Mouse (Mus musculus) forebrain, embryonic 12.5 days (tissue): ENCODE results near the gene Pnmal2. TPM values are rescaled to one million over a fixed set of nuclear protein-coding genes. Genes with fewer than 3 reads are reported as not detected.

Experiments
- ATAC-seq: fragments of 200-750 bp; cut with Nextera tagmentation; 2 replicates; pipeline ENCODE4 v1.8.0; 2017; ENCODE audit warnings: moderate TSS enrichment; ENCODE audit not compliant: low FRiP score
- H3K27ac ChIP-seq: fragments of 300-500 bp; sonication (generic); 2 replicates; pipeline ENCODE4 v1.5.1; 2016; ENCODE audit warnings: mild to moderate bottlenecking
- H3K27me3 ChIP-seq: fragments of 300-500 bp; sonication (generic); 2 replicates; pipeline ENCODE4 v1.6.1; 2016; ENCODE audit warnings: mild to moderate bottlenecking
- H3K36me3 ChIP-seq: fragments of 300-500 bp; sonication (generic); replicated peaks from 2 replicates; pipeline ENCODE4 v1.6.1; 2016; ENCODE audit warnings: mild to moderate bottlenecking
- H3K4me1 ChIP-seq: fragments of 300-500 bp; sonication (generic); 2 replicates; pipeline ENCODE4 v1.6.1; 2016
- H3K4me2 ChIP-seq: fragments of 300-500 bp; sonication (generic); 2 replicates; pipeline ENCODE4 v1.6.1; 2016; ENCODE audit warnings: mild to moderate bottlenecking, moderate library complexity
- H3K4me3 ChIP-seq: fragments of 300-500 bp; sonication (generic); replicated peaks from 2 replicates; pipeline ENCODE4 v1.5.1; 2016; ENCODE audit warnings: mild to moderate bottlenecking
- H3K9ac ChIP-seq: fragments of 300-500 bp; sonication (generic); 2 replicates; pipeline ENCODE4 v1.6.1; 2016; ENCODE audit warnings: mild to moderate bottlenecking
- H3K9me3 ChIP-seq: fragments of 300-500 bp; sonication (generic); 2 replicates; pipeline ENCODE4 v1.6.1; 2016
- WGBS: fragments of 180-500 bp; shearing (Covaris S2); methylation state at CpG from one replicate; pipeline ENCODE4 v1.1.7; 2016; 5-methylcytosine and 5-hydroxymethylcytosine counted together
- polyA plus RNA-seq: library from polyadenylated mRNA; unstranded; fragments of >200 nt; fragmentation: Nextera tagmentation; extraction: Ambion mirVana; gene quantifications from 2 replicates; pipeline ENCODE4 v1.2.1, GENCODE M21; 2016

Gene Pnmal2
- polyA plus RNA-seq, 1 experiment from 2014 or later = 52.6 TPM

DNA sequence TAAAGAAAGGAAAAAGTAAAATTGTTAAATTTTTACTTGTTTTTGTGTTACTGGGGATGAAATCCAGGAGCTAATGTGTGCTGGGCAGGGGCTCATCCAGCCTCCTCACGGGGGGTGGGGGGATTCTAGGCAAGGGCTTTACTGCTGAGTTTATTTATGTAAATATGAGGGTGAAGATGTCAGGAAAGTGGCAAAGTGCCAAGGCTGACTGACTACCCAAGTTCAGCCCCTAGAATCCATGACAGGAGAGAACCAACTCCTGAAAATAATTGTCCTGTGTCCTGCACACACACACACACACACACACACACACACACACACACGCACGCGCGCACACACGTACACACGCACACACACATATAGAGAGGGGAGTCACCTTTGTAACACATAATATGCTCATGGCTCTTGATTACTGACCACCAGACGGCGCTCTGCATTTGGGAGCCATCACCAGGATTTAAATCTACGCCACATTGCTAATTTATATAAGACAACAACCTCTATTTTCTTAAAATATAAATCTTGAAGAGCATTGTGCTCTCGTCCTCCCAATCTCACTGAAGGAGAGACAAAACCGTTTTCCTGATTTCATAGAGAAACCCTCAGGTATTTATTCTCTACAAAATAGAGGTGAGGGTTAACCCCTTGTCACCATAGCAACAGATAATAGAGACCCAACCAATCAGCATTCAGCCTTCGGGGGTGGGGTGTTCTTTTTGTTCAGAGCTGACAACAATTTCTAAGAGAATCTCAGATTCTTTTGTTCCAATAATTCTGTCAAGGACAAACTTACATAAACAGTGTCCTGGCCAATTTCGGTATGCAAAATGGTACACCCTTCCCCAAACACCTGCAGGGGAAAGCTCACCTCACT, 11.5 kb upstream of the Pnmal2 start:
- H3K9ac ChIP-seq = 0 out of 2 replicates have a peak overlapping the region, but pooled peaks have one; percentile 4
- H3K27ac ChIP-seq = peak overlapping the region; percentile 46
- ATAC-seq = peak; percentile 55
- no peak overlapping the region for H3K4me3 ChIP-seq
- no peaks in the 10 kb centered on the region for H3K27me3 ChIP-seq
- H3K4me2 ChIP-seq = no peak overlapping the region
- 43% methylated on average over 14 of the region's 14 CpGs for WGBS
- H3K9me3 ChIP-seq = no peaks in the 10 kb centered on the region
- H3K36me3 ChIP-seq = no peaks in the 10 kb centered on the region
- H3K4me1 ChIP-seq = peaks cover 22% of the 10 kb centered on the region

DNA sequence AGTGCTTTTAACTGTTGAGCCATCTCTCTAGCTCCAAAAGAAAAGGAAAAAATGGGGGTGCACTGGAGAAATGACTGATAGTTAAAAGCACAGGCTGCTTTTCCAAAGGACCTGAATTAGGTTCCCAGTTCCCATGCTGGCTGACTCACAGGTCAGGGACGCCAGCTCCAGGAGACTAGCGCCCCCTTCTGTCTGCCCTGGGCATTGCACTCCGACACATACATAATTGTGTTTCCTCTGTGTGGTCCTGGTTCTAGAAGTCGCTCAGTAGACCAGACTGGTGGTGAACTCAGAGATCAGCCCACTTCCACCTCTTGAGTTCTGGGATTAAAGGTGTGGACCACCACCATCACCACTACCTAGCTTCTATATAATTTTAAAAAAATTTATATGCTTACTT, 7.2 kb upstream of the Pnmal2 start:
- no peak for ATAC-seq
- Histone ChIP-seq H3K9me3 (no peaks in the 10 kb centered on the region), H3K9ac (no peak overlapping the region), H3K36me3 (no peaks in the 10 kb centered on the region), H3K27ac (no peak overlapping the region), H3K4me2 (no peak overlapping the region), H3K27me3 (no peaks in the 10 kb centered on the region), H3K4me1 (peaks cover 43% of the 10 kb centered on the region), H3K4me3 (no peak overlapping the region)
- 45% methylated on average over 4 of the region's 4 CpGs for WGBS

DNA sequence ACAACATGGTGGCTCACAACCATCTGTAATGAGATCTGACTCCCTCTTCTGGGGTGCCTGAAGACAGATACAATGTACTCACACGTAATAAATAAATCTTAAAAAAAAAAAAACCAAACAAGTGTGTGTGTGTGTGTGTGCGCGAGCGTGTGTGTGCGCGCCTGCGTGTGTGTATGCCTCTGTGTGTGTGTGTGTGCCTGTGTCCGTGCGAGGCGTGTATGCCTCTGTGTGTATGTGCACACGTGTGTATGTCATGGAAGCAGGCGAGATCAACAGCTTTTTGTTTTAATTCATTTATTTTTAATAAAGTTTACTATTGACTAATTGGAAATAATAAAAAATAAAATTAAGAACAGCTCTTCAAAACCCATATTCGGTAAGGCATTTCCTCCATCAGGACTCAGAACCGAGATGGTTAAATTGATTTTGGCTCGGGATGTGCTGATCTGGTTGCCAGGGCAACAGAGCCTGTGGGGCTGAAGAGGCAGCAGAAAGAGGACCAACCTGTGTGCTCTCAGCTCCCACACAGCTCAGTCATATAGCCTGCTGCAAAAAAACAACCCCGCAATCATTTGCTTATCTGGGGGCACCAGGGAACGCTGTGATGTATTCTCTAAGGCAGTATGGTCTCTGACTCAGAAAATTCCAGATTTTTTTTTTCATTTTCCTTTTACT, 6.2 kb upstream of the Pnmal2 start:
- H3K9me3 ChIP-seq = no peaks in the 10 kb centered on the region
- H3K9ac ChIP-seq = no peak overlapping the region
- ATAC-seq = peak; percentile 87
- no peaks in the 10 kb centered on the region for H3K27me3 ChIP-seq
- H3K36me3 ChIP-seq = no peaks in the 10 kb centered on the region
- H3K4me3 ChIP-seq = no peak overlapping the region
- H3K4me2 ChIP-seq = peak overlapping the region; percentile 27
- 65% methylated on average over 17 of the region's 17 CpGs for WGBS
- H3K4me1 ChIP-seq = peaks cover 37% of the 10 kb centered on the region
- peak overlapping the region; percentile 82 for H3K27ac ChIP-seq

DNA sequence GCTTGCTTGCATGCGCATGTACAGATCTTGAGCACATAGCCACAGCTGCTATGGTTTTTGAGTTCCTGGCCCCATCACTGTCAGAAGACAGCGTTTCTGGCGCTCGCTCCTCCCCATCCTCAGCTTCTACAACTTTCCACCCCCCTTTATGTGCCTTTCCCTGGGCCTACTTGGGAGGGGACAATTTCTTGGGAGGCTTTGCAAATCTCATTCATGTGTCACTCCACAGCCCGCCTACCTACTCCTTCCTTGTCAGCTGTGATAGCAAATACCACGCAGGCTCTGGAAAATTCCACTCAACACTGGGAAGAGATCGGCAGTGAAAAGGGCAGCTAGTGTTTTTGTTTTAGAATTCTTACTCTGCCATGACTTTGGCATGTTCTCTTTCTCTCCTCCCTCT, 4.2 kb upstream of the Pnmal2 start:
- Histone ChIP-seq H3K9me3 (no peaks in the 10 kb centered on the region), H3K36me3 (no peaks in the 10 kb centered on the region), H3K4me2 (no peak overlapping the region), H3K4me1 (peaks cover 44% of the 10 kb centered on the region), H3K4me3 (no peak overlapping the region), H3K27ac (peak overlapping the region; percentile 22), H3K9ac (no peak overlapping the region), H3K27me3 (peaks cover 4% of the 10 kb centered on the region)
- WGBS = 44% methylated on average over 7 of the region's 7 CpGs
- ATAC-seq = no peak

DNA sequence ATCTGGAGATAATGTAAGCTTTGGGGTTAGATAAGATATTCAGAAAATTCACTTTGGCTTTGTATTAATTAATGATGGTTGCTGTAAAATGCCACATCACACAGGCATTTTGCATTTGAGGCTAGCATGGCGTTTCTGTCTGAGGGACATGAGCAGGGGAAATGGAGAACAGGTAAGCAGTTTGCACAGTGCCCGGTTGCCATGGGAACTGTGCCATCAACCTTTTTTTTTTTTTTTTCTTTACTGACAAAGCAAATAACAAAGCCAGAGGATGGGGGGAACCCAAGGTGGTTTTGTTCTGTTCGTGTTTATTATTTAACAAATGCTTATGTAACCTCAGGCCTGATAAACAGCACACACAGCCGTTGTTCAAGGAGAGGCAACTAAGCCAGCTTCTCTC, 1.6 kb upstream of the Pnmal2 start:
- H3K9ac ChIP-seq = no peak overlapping the region
- ATAC-seq = no peak
- peak overlapping the region; percentile 51 for H3K27ac ChIP-seq
- no peaks in the 10 kb centered on the region for H3K36me3 ChIP-seq
- 59% methylated on average over 4 of the region's 4 CpGs for WGBS
- H3K4me1 ChIP-seq = peaks cover 68% of the 10 kb centered on the region
- H3K4me2 ChIP-seq = no peak overlapping the region
- peaks cover 29% of the 10 kb centered on the region for H3K27me3 ChIP-seq
- H3K9me3 ChIP-seq = no peaks in the 10 kb centered on the region
- no peak overlapping the region for H3K4me3 ChIP-seq

DNA sequence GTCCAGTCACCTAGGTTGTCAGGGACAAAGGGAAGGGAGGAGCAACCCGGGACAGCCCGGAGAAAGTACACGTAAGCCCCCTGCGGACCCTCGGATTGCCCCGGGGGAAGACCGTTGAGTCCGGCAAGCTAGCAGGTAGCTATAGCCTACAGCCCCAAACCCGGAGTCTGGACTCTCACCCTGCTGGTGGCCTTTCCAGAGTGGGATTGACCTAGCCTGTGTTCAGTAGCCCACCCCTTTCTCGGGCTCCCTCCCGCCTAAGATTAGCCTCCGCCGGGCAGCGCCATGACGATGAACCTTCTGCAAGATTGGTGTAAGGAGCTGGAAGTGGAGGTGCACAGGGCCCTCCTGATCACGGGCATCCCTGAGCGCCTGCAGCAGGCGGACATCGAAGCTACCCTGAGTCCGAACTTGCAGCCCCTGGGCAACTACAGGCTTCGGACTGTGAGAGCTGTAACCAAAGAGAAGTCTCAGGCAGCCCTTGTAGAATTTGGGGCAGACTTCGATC, 380 bp downstream of the Pnmal2 start:
- Histone ChIP-seq H3K27me3 (peaks cover 49% of the 10 kb centered on the region), H3K9ac (peak overlapping the region; percentile 63), H3K4me3 (peak overlapping the region; percentile 52), H3K4me1 (peaks cover 71% of the 10 kb centered on the region), H3K4me2 (peak overlapping the region; percentile 69), H3K27ac (peak overlapping the region; percentile 78), H3K36me3 (no peaks in the 10 kb centered on the region), H3K9me3 (no peaks in the 10 kb centered on the region)
- ATAC-seq = no peak; the same call in 1 of the 2 replicates
- WGBS = 1% methylated on average over 22 of the region's 22 CpGs

DNA sequence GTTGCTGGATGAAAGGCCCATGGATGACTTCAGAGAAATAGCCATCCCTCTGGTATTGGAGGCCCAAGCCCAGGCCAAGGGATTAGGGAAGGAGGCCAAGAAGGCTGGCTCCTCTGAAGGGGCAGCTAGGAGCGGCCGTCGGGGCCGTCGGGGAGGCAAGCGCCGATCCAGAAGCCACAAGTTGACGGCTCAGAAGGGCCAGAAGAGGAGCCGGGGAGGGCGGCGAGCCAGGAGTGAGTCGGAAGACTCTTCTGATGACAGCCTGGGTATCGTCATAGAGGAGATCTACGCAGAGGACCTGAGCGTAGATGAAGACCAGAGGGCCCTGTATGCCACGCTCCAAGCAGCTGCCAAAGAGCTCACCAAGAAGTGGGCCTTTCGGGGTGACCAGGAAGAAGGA, 937 bp downstream of the Pnmal2 start:
- Histone ChIP-seq H3K27ac (0 out of 2 replicates have a peak overlapping the region, but pooled peaks have one; percentile 42), H3K36me3 (no peaks in the 10 kb centered on the region), H3K27me3 (peaks cover 49% of the 10 kb centered on the region), H3K9ac (peak overlapping the region; percentile 63), H3K4me2 (peak overlapping the region; percentile 69), H3K9me3 (no peaks in the 10 kb centered on the region), H3K4me1 (peaks cover 71% of the 10 kb centered on the region), H3K4me3 (peak overlapping the region; percentile 52)
- ATAC-seq = no peak
- WGBS = 11% methylated on average over 17 of the region's 17 CpGs

DNA sequence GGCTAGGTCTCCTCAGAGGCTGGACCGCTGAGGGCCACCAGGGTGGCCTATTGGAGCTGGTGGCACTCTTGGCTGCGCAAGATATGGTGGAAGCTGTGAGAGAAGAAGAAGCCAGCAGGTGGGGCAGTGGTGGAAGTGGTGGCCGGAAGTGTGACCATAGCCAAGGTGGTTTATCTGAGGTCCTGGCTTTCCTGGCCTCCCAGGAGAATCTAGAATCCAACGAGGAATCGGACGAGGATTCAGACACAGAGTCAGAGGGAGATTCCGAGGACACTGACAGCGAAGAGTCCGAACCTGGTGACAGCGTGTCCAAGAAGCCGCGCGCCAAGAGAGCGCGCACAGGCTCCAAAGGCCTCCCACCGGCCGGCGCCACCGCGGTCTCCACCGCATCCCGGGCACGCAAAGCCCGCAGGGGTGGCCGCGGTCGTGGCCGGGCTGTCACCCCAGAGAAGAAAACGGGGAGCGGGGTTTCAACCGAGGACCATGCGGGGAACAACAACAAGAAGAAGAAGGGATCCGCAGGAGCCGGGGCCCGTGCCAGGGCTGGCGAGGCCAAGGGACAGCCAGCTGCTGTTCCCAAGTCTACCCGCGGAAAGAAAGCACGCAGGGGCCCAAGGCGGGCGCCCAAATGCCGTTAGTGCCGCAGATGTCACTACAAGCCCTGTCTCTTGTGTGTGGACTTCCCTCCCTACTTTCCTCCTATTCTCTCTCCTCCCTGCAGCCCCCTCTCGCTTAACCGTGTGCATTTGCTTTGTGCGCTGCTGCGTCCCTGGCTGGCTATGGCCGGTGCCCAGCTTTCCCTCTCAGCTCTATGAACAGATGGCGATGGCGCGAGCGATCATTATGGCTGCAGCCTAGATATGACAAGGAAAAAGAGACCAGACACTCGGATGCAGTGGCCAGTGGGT, 2.2 kb downstream of the Pnmal2 start:
- Histone ChIP-seq H3K27ac (peak overlapping the region; percentile 68), H3K9me3 (no peaks in the 10 kb centered on the region), H3K9ac (peak overlapping the region; percentile 63), H3K4me1 (peaks cover 69% of the 10 kb centered on the region), H3K4me2 (peak overlapping the region; percentile 69), H3K4me3 (peak overlapping the region; percentile 52), H3K36me3 (no peaks in the 10 kb centered on the region), H3K27me3 (peaks cover 49% of the 10 kb centered on the region)
- 2% methylated on average over 53 of the region's 53 CpGs for WGBS
- ATAC-seq = no peak

DNA sequence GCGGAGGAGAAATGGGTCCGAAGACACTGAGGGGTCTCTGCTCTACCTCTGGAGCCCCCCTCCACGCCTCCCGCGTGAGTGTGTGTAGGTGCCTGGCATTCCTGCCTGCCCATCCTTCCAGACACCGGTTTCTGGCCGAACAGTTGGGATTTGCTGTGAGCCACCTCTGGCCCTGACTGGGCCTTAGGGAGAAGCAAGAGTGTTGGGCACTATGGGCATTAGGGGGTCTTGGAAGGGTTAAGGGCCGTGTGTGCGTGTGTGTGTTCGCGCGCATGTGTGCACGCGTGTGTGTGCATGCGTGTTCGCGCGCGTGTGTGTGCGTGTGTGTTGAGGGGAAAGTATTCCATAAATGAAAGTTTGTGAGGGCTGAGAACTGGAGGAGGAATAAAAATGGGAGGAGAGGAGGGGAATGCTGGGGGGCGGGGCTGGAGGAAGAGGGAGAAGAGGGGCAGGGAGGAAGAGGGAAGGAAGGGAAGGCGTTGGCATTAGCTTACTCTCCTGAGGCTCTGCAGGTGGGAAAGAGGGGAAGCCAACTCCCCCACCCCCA, 2.9 kb downstream of the Pnmal2 start:
- ATAC-seq = no peak
- peaks cover 49% of the 10 kb centered on the region for H3K27me3 ChIP-seq
- 16% methylated on average over 21 of the region's 22 CpGs for WGBS
- peak overlapping the region; percentile 69 for H3K4me2 ChIP-seq
- H3K36me3 ChIP-seq = no peaks in the 10 kb centered on the region
- H3K4me1 ChIP-seq = peaks cover 69% of the 10 kb centered on the region
- H3K27ac ChIP-seq = peak overlapping the region; percentile 68
- H3K4me3 ChIP-seq = peak overlapping the region; percentile 52
- no peaks in the 10 kb centered on the region for H3K9me3 ChIP-seq
- peak overlapping the region; percentile 63 for H3K9ac ChIP-seq

DNA sequence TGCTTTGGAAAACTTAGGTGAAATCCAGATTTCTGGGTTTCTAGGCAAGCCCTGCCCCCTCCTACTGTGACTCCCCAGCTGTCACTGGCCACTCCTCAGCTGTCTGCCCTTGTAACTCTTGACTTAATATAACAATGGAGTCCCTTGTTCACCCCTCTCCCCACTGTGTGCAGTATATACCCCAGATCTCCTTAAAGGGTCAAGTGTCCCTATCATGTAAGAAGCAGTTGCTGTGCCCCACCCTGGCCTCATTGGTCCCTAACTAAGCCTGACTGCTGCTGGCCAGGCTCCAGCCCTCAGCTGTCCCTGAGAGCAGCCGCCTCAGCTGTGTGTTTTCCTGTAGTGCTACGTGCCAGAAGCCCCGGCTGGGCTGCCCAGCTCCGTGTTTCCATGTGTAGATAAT, 3.5 kb downstream of the Pnmal2 start:
- Histone ChIP-seq H3K4me2 (peak overlapping the region; percentile 69), H3K4me3 (peak overlapping the region; percentile 52), H3K9me3 (no peaks in the 10 kb centered on the region), H3K4me1 (peaks cover 69% of the 10 kb centered on the region), H3K27ac (peak overlapping the region; percentile 68; the same call in 1 of the 2 replicates), H3K27me3 (peaks cover 49% of the 10 kb centered on the region), H3K9ac (peak overlapping the region; percentile 63), H3K36me3 (no peaks in the 10 kb centered on the region)
- no peak for ATAC-seq
- WGBS = 19% methylated on average over 4 of the region's 4 CpGs

DNA sequence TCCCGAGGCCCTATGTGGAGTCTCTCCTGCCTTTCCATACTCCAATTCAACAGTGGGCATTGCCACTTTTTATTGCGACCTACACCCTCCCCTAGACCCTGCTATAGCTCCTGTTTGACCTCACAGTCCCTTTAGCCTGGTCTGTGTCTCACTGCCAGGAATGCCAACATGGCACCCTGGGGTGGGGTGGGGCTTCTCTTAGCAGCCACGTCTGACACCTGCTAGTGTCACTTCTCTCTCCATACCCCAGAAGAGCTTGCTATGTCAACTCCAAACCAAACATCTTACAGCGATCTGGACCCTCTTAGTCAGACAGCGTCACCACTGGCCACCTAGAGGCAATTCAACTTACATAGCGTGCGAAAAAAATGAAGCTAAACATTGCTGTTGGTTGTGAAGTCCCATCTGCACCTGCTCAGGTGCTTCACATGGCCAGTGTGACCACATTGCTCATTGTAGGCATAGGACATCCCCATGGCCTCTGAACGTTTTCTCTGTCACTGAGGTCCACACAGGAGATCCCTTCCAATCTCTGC, 4.5 kb downstream of the Pnmal2 start:
- Histone ChIP-seq H3K27ac (0 out of 2 replicates have a peak overlapping the region, but pooled peaks have one; percentile 36), H3K9ac (peak overlapping the region; percentile 48; the same call in 1 of the 2 replicates), H3K27me3 (peaks cover 49% of the 10 kb centered on the region), H3K36me3 (no peaks in the 10 kb centered on the region), H3K4me3 (peak overlapping the region; percentile 52; the same call in 1 of the 2 replicates), H3K9me3 (no peaks in the 10 kb centered on the region), H3K4me2 (peak overlapping the region; percentile 69), H3K4me1 (peaks cover 59% of the 10 kb centered on the region)
- no peak for ATAC-seq
- WGBS = 51% methylated on average over 8 of the region's 8 CpGs
